Mouse (Mus musculus) liver, embryonic 16.5 days (tissue): ENCODE measurements around the gene Gm3880. TPM values are rescaled to one million over a fixed set of nuclear protein-coding genes. Genes with fewer than 3 reads are reported as not detected.
"Not testable (repeated sequence)": the region's sequence is repeated elsewhere in the genome, so short reads cannot be mapped to it uniquely, and the experiment has no call there.

Experiments
- ATAC-seq: fragments of 200-750 bp; cut with Nextera tagmentation; 2 replicates; pipeline ENCODE4 v1.8.0; 2017; ENCODE audit warnings: low read depth, mild to moderate bottlenecking, moderate number of reproducible peaks, moderate library complexity
- H3K27ac ChIP-seq: fragments of 300-500 bp; sonication (generic); 2 replicates; pipeline ENCODE4 v1.5.1; 2014; ENCODE audit warnings: mild to moderate bottlenecking, low read length
- H3K27me3 ChIP-seq: fragments of 300-500 bp; sonication (generic); 2 replicates; pipeline ENCODE4 v1.6.1; 2014; ENCODE audit warnings: low read depth, low read length, mixed read lengths; ENCODE audit not compliant: control insufficient read depth, insufficient read depth
- H3K36me3 ChIP-seq: fragments of 300-500 bp; sonication (generic); 2 replicates; pipeline ENCODE4 v1.6.1; 2014; ENCODE audit warnings: mild to moderate bottlenecking; ENCODE audit not compliant: control insufficient read depth, insufficient read depth
- H3K4me1 ChIP-seq: fragments of 300-500 bp; sonication (generic); 2 replicates; pipeline ENCODE4 v1.6.1; 2014; ENCODE audit warnings: low read depth, low read length, mixed read lengths; ENCODE audit not compliant: control insufficient read depth
- H3K4me2 ChIP-seq: fragments of 300-500 bp; sonication (generic); 2 replicates; pipeline ENCODE4 v1.6.1; 2014; ENCODE audit warnings: low read depth, low read length, mixed read lengths
- H3K4me3 ChIP-seq: fragments of 300-500 bp; sonication (generic); 2 replicates; pipeline ENCODE4 v1.5.1; 2014; ENCODE audit warnings: low read depth, mild to moderate bottlenecking, low read length
- H3K9ac ChIP-seq: fragments of 300-500 bp; sonication (generic); 2 replicates; pipeline ENCODE4 v1.6.1; 2014; ENCODE audit warnings: low read depth, low read length
- H3K9me3 ChIP-seq: fragments of 300-500 bp; sonication (generic); replicated peaks from 2 replicates; pipeline ENCODE4 v1.6.1; 2016; ENCODE audit warnings: low read length; ENCODE audit not compliant: control insufficient read depth
- WGBS: fragments of 180-500 bp; shearing (Covaris S2); extraction: QIAGEN DNeasy Blood & Tissue Kit; methylation state at CpG from one replicate; pipeline ENCODE4 v1.1.7; 2014; ENCODE audit not compliant: insufficient replicate concordance; 5-methylcytosine and 5-hydroxymethylcytosine counted together
- polyA plus RNA-seq: library from polyadenylated mRNA; unstranded; fragments of >200 nt; fragmentation: Nextera tagmentation; extraction: Ambion mirVana; gene quantifications from 2 replicates; pipeline ENCODE4 v1.2.1, GENCODE M21; 2015

Gene Gm3880
- polyA plus RNA-seq, result not detected in 2 replicates

GRCm38 (mm10) chrX:102686872-102687271 lies at the start of gene Gm3880:
Gm3880 (minus strand) TSS chrX:102686972.
- WGBS, result 70% methylated on average over 4 of the region's 5 CpGs
- H3K4me3 ChIP-seq, H3K27me3 ChIP-seq, H3K36me3 ChIP-seq, H3K4me1 ChIP-seq, H3K9me3 ChIP-seq, H3K27ac ChIP-seq, ATAC-seq, H3K9ac ChIP-seq, H3K4me2 ChIP-seq: not testable (repeated sequence)

DNA sequence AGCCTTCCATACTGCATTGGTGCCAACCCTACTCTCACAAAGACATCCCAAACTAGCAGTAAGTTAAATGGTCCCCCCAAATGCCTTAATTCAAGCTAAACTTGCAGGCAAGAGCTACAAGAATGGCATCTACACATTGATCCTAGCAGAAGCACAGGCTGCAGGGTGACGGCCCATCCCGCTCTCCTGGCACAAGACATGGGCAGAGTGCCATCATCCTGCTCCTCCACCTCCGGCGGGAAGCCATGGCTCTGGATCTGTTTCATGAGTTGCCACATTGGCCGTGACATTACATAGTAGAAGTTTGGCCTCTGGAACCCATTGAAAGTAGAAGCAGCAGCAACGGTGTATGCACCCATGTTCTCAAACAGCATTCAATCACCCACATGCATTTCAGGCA lies 37.5 kb upstream of the Gm3880 start:
- not testable (repeated sequence) for H3K4me1 ChIP-seq, H3K27ac ChIP-seq, H3K36me3 ChIP-seq, H3K4me2 ChIP-seq, H3K9me3 ChIP-seq, ATAC-seq, H3K4me3 ChIP-seq, H3K9ac ChIP-seq, H3K27me3 ChIP-seq
- WGBS, result 82% methylated on average over 6 of the region's 6 CpGs

DNA sequence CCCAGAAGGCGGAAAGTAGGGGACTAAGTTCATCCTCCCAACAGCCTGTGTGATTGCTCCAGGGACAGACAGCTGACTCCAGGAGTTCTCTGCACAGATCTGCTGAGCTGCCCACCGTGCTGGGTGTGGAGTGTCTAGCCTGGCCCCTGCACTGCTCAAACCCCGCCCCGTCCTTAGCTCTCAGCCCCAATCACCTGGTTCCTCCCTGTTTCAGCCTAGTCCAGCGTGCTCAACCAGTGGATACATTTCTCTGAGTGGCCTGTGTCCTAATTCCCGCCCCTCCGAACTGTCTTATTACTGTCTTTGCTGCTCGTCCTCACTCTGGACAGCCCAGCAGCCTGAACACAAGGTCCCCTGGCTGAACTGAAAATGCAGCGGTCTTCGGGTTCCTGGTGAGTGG lies 20.8 kb upstream of the Gm3880 start, which contains the start of the genes Gm9112 and Dmrtc1b:
Gm9112 (minus strand) TSS at position 101 of the 400 bp plus-strand sequence.
Dmrtc1b (plus strand) TSS at position 331 of the 400 bp plus-strand sequence.
- H3K27me3 ChIP-seq, H3K4me2 ChIP-seq, ATAC-seq, H3K4me3 ChIP-seq, H3K36me3 ChIP-seq, H3K9ac ChIP-seq, H3K9me3 ChIP-seq, H3K27ac ChIP-seq, H3K4me1 ChIP-seq: not testable (repeated sequence)
- WGBS, result 62% methylated on average over 7 of the region's 10 CpGs

DNA sequence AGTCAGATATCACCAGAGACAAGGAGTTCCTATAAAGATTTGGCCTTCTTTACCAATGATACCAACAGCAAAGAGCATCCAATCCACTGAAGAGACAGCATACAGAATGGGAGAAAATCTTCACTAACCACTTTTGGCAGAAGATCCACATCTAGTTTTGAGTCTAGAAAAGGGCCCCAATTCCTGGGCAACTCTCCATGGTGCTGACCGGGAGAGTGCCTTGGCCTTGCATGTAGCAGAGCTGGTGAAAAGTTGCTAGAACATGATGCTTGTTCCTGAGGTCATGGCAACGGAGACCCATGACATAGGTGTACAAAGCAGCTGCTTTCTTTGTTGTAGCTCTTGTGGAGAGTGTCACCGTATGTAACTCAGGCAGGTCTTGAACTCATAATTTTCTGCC lies 13.9 kb upstream of the Gm3880 start:
- WGBS, result 61% methylated on average over 3 of the region's 3 CpGs
- H3K9me3 ChIP-seq, H3K4me2 ChIP-seq, H3K9ac ChIP-seq, H3K27ac ChIP-seq, H3K4me1 ChIP-seq, H3K4me3 ChIP-seq, ATAC-seq, H3K36me3 ChIP-seq, H3K27me3 ChIP-seq: not testable (repeated sequence)

DNA sequence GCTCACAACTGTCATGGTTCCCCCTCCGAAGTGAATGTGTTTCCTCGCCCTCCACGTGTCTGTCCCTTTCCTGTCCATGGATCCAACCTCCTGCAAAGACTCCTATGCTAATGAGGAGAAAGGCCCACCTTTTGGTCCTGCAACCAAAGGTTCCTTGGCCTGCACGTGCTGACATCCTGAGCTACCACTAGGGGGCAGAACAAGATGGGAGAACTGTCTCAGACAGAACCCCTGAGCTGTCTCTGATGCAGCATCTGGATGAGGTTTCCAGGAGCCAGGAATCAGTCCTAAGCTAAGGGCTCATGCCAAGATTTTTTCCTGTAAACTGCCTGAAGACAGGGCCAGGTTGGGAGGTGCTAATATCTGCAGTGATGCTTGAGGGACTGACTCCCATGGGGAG lies 2.5 kb upstream of the Gm3880 start:
- not testable (repeated sequence) for ATAC-seq, H3K4me3 ChIP-seq, H3K27ac ChIP-seq, H3K27me3 ChIP-seq, H3K9ac ChIP-seq, H3K4me2 ChIP-seq, H3K9me3 ChIP-seq, H3K36me3 ChIP-seq, H3K4me1 ChIP-seq
- WGBS, result 14% methylated on average over 3 of the region's 4 CpGs

GRCm38 (mm10) chrX:102684706-102685105 lies 2.1 kb downstream of the Gm3880 start:
- not testable (repeated sequence) for H3K4me3 ChIP-seq, H3K36me3 ChIP-seq, H3K9me3 ChIP-seq, H3K4me1 ChIP-seq, H3K27me3 ChIP-seq, H3K27ac ChIP-seq, ATAC-seq, H3K4me2 ChIP-seq, H3K9ac ChIP-seq
- 50% methylated on average over 3 of the region's 3 CpGs for WGBS

GRCm38 (mm10) chrX:102666641-102667040 lies 20.1 kb downstream of the Gm3880 start:
- Histone ChIP-seq H3K4me3 (no peak overlapping the region), H3K4me2 (no peak overlapping the region), H3K27me3 (no peaks in the 10 kb centered on the region), H3K4me1 (no peaks in the 10 kb centered on the region), H3K27ac (no peak overlapping the region), H3K36me3 (no peaks in the 10 kb centered on the region), H3K9me3 (no peaks in the 10 kb centered on the region), H3K9ac (no peak overlapping the region)
- WGBS, result 36% methylated on average over 2 of the region's 2 CpGs
- ATAC-seq, result no peak

DNA sequence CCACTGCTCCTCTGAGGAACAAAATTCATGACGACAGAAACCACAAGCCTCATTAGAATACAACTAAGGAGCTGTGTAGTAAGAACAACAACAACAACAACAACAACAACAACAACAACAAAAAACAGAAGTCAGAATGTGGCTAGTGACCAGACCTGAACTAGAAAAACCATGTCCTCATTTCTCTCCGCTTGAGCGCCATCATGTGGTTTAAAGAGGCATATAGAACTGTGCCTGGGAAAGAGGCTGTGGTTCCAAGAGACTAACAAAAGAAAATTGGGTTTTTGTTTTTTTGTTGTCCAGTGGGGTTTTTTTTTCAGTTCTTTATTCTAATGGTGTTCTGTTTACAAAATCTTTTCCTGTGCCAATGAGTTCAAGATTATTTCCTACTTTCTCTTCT lies 26.1 kb downstream of the Gm3880 start:
- Histone ChIP-seq H3K9ac (no peak overlapping the region), H3K4me1 (no peaks in the 10 kb centered on the region), H3K4me3 (no peak overlapping the region), H3K36me3 (no peaks in the 10 kb centered on the region), H3K27me3 (no peaks in the 10 kb centered on the region), H3K9me3 (no peaks in the 10 kb centered on the region), H3K4me2 (no peak overlapping the region), H3K27ac (no peak overlapping the region)
- ATAC-seq, result no peak
- WGBS, result 22% methylated on average over 3 of the region's 3 CpGs

DNA sequence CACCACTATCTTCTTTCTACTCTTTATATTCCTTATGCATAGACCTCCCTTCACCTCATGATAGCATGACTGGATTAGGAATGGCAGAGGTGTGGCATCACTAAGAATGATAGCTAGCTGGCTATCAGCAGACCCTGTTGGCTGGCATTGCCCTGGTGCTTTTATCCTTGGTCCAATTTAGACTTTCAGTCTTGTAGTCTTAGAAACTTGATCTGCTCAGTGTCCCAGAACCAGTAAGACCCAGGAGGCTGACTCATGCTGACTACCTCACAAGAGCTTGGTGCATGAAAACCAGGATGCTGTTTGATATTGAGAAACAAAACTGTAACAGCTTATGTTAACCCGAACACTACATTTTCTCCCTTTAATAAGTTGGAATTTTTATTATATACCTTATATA lies 41.1 kb downstream of the Gm3880 start:
- H3K27me3 ChIP-seq, result peaks cover 8% of the 10 kb centered on the region
- H3K36me3 ChIP-seq, result no peaks in the 10 kb centered on the region
- H3K9me3 ChIP-seq, result no peaks in the 10 kb centered on the region
- no peaks in the 10 kb centered on the region for H3K4me1 ChIP-seq
- WGBS, result 49% methylated on average over 1 of the region's 1 CpGs
- H3K27ac ChIP-seq, result no peak overlapping the region
- no peak overlapping the region for H3K9ac ChIP-seq
- H3K4me3 ChIP-seq, result no peak overlapping the region
- ATAC-seq, result no peak
- no peak overlapping the region for H3K4me2 ChIP-seq
